Mouse (Mus musculus): ENCODE results near the gene Mylk. TPM values are rescaled to one million over a fixed set of nuclear protein-coding genes. Genes with fewer than 3 reads are reported as not detected.

Mylk gene
- 3.1 and 6.6 TPM in 2 replicates for polyA plus RNA-seq (2012)

DNA sequence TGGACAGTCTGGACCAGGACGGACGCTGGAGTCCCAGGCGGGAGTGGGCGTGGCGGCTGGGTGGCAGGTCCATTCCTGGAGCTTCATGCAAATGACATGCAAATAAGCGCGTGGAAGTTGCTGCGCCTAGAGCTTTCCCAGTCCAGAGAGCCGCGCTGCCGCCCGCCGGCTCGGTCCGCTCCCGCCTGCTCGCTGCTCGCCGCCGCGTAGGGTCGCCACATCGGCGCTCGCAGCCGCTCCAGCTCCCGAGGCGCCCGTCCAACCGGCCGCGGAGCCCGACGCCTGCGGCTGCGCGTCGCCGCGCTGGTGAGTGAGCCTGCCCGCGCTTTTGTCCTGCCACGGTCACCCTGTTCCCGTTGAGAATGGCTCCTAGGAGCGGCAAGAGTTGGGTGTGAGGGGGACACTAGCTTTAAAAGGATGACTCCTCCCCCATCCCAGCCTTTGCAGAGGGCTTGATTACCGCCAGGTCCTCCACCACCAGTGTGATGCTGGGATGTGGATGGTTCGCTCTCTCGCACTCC, at the start of gene Mylk:
Mylk (plus strand) TSS at position 146 of the 521 bp plus-strand sequence.

DNA sequence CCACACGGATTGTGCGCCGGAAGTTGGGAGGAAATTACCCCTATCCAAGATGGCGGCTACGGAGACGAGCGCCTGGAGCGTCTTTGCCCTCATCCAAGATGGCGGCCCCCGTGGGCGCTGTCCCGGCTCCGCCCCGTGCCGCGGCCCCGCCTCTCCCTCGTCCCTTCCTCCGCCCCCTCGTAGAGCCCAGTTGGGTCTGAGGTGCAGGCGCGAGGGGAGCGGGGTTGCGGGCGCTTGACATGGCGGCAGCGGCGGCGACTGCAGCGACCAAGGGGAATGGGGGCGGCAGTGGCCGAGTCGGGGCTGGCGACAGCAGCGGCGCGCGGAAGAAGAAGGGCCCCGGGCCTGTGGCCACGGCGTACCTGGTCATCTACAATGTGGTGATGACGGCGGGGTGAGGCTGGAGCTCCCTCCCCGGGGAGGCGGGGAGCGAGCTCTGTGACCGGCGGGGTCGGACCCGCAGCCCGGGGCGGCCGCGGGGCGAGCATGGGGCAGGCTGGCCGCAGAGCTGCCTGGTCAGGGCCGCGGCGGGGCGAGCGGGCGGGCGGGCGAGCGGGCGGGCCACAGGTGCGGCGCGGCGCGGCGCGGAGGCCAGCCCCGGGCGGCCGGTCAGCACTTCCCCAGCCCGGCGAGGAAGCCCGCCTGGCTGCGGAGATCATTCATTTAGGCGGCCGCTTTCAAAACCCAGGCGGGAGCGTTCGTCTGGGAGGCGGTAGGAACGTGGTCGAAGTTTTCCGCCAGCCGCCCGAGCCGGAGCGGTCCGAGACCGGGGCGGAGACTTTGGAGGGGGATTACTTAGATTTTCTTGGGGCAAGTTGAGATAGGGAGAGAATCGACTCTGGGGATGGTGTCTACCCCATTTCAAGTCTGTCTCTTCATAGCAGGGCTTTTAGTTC, 277.5 kb downstream of the Mylk start, which contains the start of gene Hacd2:
Hacd2 (plus strand) TSS at position 187 of the 896 bp plus-strand sequence.

Other genes starting within 250 kb of the Mylk start
- 2.9 and 4.9 TPM in 2 replicates for gene Kalrn, start 171.7 kb upstream of the Mylk start, polyA plus RNA-seq (2012)
- gene Ropn1, start 95.3 kb upstream of the Mylk start, polyA plus RNA-seq (2012), result not detected in 2 replicates
- gene Ccdc14, start 54.6 kb upstream of the Mylk start, polyA plus RNA-seq (2012), result 0.41 and 0.64 TPM in 2 replicates